12 mouse cellular contexts compared by ENCODE assay signal in the genomic region with DNA sequence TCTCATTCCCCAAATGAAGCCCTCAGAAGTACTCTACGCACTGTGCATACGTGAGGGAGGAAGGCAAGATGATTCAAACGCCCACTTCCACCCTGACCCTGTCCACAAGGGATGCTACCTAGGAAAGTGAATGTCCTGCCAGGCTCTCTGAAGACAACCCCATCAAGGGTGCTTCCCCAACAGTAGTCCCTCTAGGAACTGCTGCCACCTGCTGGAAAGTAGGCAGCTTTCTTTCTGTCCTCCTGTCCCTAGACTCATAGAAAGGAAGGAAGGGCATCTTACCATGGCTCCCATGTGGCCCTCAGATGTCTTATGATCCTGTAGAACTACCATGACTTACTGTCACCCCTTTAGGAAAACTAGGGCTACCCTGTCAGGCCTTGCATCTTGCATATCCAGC. TPM values are rescaled to one million over a fixed set of nuclear protein-coding genes. Genes with fewer than 3 reads are reported as not detected.
DNase-seq lines count a peak whose midpoint lies in the region; ATAC-seq and TF ChIP-seq lines count a peak whose summit lies in the region.
"Had no signal": no experiment of that assay in that cellular context is flagged by ENCODE, and none has a peak within 500 bp of the region (broad histone marks: within the 10 kb centered on the region; RNA-seq: fewer than 3 reads in every experiment).

No protein-coding gene starts in this region.

- 92% methylated on average over 3 of the region's 3 CpGs for WGBS in kidney, embryonic 15.5 days

- no peaks in the 10 kb centered on the region for H3K9me3 ChIP-seq in kidney, embryonic 15.5 days (replicated peaks)
- H3K9me3 ChIP-seq: hindbrain, embryonic 10.5 days; midbrain, embryonic 13.5 days had no signal

- no peak for ATAC-seq in kidney, embryonic 15.5 days (replicated peaks; ENCODE audit: low FRiP score)
- ATAC-seq: CD4-positive, CD25-positive, alpha-beta regulatory T cell, adult 4 months; midbrain, embryonic 13.5 days had no signal

- H3K27ac ChIP-seq in kidney, embryonic 15.5 days: no peak overlapping the region
- H3K27ac ChIP-seq: hindbrain, embryonic 10.5 days; midbrain, embryonic 13.5 days had no signal

- TF ChIP-seq CTCF in brain, embryonic 14.5 days (IDR thresholded peaks at IDR 0.05; ENCODE audit: borderline replicate concordance, extremely low read depth, insufficient read depth, insufficient read length): peak; percentile 29; the same call in 1 of the 2 replicates

- H3K4me2 ChIP-seq in kidney, embryonic 15.5 days: no peak overlapping the region
- H3K4me2 ChIP-seq: midbrain, embryonic 13.5 days had no signal

- H3K4me3 ChIP-seq in kidney, embryonic 15.5 days (replicated peaks): no peak overlapping the region
- H3K4me3 ChIP-seq: hindbrain, embryonic 10.5 days; midbrain, embryonic 13.5 days had no signal

- H3K9ac ChIP-seq in kidney, embryonic 15.5 days: no peak overlapping the region
- H3K9ac ChIP-seq: midbrain, embryonic 13.5 days had no signal

- no peak for TF ChIP-seq POLR2A in brain, embryonic 14.5 days (IDR thresholded peaks at IDR 0.05; ENCODE audit: borderline replicate concordance, extremely low read depth, insufficient read depth, insufficient read length, poor library complexity, severe bottlenecking)

- DNase-seq in cerebellum, adult 8-10 months: peak; percentile 16
- DNase-seq in cerebellum, adult 11 months: no peak
- peak; percentile 19 for DNase-seq in kidney, adult 18-20 months
- DNase-seq in 3T3-L1 (ENCODE audit: low read depth, low spot score): peak; percentile 47
- no peak for DNase-seq in brain, embryonic 14.5 days (ENCODE audit: low read depth)
- DNase-seq in ovary, postnatal 10 days (ENCODE audit: low spot score): no peak
- no peak for DNase-seq in right cerebral cortex, adult 2 months (ENCODE audit: low spot score in 2 of 2)

- H3K36me3 ChIP-seq in kidney, embryonic 15.5 days: no peaks in the 10 kb centered on the region
- H3K36me3 ChIP-seq: hindbrain, embryonic 10.5 days; midbrain, embryonic 13.5 days had no signal

- peaks cover 6% of the 10 kb centered on the region; the same call in 1 of the 2 replicates for H3K4me1 ChIP-seq in kidney, embryonic 15.5 days

- 0 out of 2 replicates have a peak, but pooled peaks cover 6% of the 10 kb centered on the region for H3K27me3 ChIP-seq in kidney, embryonic 15.5 days
- H3K27me3 ChIP-seq: midbrain, embryonic 13.5 days had no signal

RNA-seq across cellular contexts. Expression of a gene that starts 22.1 kb away (rescaled TPM):
- polyA plus RNA-seq in kidney, embryonic 15.5 days (2015; fragmentation: Nextera tagmentation; extraction: Ambion mirVana): 3.2 and 4.5 TPM in 2 replicates
- 2.0 and 2.3 TPM in 2 replicates for polyA plus RNA-seq in brain, embryonic 14.5 days (2012; rRNA removed)
- polyA plus RNA-seq: CD4-positive, CD25-positive, alpha-beta regulatory T cell, adult 4 months; liver, adult 2 months had no signal

Comparison
In these comparisons a context has a peak if more than half of its experiments do, and no peak if none do; other contexts are left out.
1. DNase-seq: peak in cerebellum, adult 8-10 months (single experiment), kidney, adult 18-20 months (single experiment) and 3T3-L1 (single experiment); none in cerebellum, adult 11 months (single experiment), brain, embryonic 14.5 days (single experiment), ovary, postnatal 10 days (single experiment) and right cerebral cortex, adult 2 months (0 of 2).